Mouse (Mus musculus): ENCODE measurements at regions not wholly inside any gene's neighbourhood (a gene's known extent, or its start where the extent isn't known, plus 50 kb on each side); places are given as distances from the start of the nearest gene placed in this dataset.

GRCm38 (mm10) chr14:62002131-62002530, 290.3 kb upstream of the Rnaseh2b start:
- Histone ChIP-seq H3K9me3 (ENCODE audit: control insufficient read depth, insufficient read depth, low read depth, low read length) (no peaks in the 10 kb centered on the region), H3K36me3 (ENCODE audit: control insufficient read depth, insufficient read depth, low read length, poor library complexity, severe bottlenecking) (no peaks in the 10 kb centered on the region), H3K4me3 (ENCODE audit: insufficient read depth in 1 of 2, low read depth in 1 of 2, low read length in 2 of 2, poor library complexity in 1 of 2, severe bottlenecking in 1 of 2) (no peak overlapping the region), H3K4me1 (ENCODE audit: control insufficient read depth in 2 of 2, insufficient read depth in 2 of 2, low read length in 2 of 2, poor library complexity in 1 of 2) (no peaks in the 10 kb centered on the region), H3K27ac (ENCODE audit: insufficient read depth, low read depth, low read length, poor library complexity, severe bottlenecking) (no peak overlapping the region), H3K9ac (ENCODE audit: insufficient read depth, low read depth, low read length, poor library complexity, severe bottlenecking) (no peak overlapping the region)
- TF ChIP-seq ZC3H11A (IDR thresholded peaks at IDR 0.05; ENCODE audit: borderline replicate concordance, low read depth, low read length): no peak
- TF ChIP-seq ZNF384 (IDR thresholded peaks at IDR 0.05; ENCODE audit: low read depth, low read length): no peak
- no peak for TF ChIP-seq MAFK (IDR thresholded peaks at IDR 0.05; ENCODE audit: insufficient read depth, low read depth, low read length)
- TF ChIP-seq CHD2 (IDR thresholded peaks at IDR 0.05; ENCODE audit: low read depth, low read length): no peak
- TF ChIP-seq HCFC1 (IDR thresholded peaks at IDR 0.05; ENCODE audit: borderline replicate concordance, insufficient read depth, low read length): no peak
- in situ Hi-C loops (cut with MboI; ENCODE audit: low sequenced_read_pairs in 2 of 2, unreplicated experiment in 2 of 2): no loop called here
- no peak for DNase-seq (ENCODE audit: low read depth, low spot score)

- in situ Hi-C loops (cut with MboI; ENCODE audit: low sequenced_read_pairs in 2 of 2, unreplicated experiment in 2 of 2): no loop called here
- Histone ChIP-seq H3K27ac (ENCODE audit: insufficient read depth, low read depth, low read length, poor library complexity, severe bottlenecking) (no peak overlapping the region), H3K36me3 (ENCODE audit: control insufficient read depth, insufficient read depth, low read length, poor library complexity, severe bottlenecking) (no peaks in the 10 kb centered on the region), H3K9ac (ENCODE audit: insufficient read depth, low read depth, low read length, poor library complexity, severe bottlenecking) (no peak overlapping the region), H3K4me1 (ENCODE audit: control insufficient read depth in 2 of 2, insufficient read depth in 2 of 2, low read length in 2 of 2, poor library complexity in 1 of 2) (no peaks in the 10 kb centered on the region), H3K4me3 (ENCODE audit: insufficient read depth in 1 of 2, low read depth in 1 of 2, low read length in 2 of 2, poor library complexity in 1 of 2, severe bottlenecking in 1 of 2) (no peak overlapping the region), H3K9me3 (ENCODE audit: control insufficient read depth, insufficient read depth, low read depth, low read length) (no peaks in the 10 kb centered on the region)
- TF ChIP-seq ZC3H11A (IDR thresholded peaks at IDR 0.05; ENCODE audit: borderline replicate concordance, low read depth, low read length): no peak
- no peak for DNase-seq (ENCODE audit: low read depth, low spot score)
Measured at GRCm38 (mm10) chr14:62003013-62003781, 289.2 kb upstream of the Rnaseh2b start.

GRCm38 (mm10) chr14:62003797-62004196, 288.6 kb upstream of the Rnaseh2b start:
- Histone ChIP-seq H3K9ac (ENCODE audit: insufficient read depth, low read depth, low read length, poor library complexity, severe bottlenecking) (no peak overlapping the region), H3K27ac (ENCODE audit: insufficient read depth, low read depth, low read length, poor library complexity, severe bottlenecking) (no peak overlapping the region), H3K4me1 (ENCODE audit: control insufficient read depth in 2 of 2, insufficient read depth in 2 of 2, low read length in 2 of 2, poor library complexity in 1 of 2) (no peaks in the 10 kb centered on the region), H3K4me3 (ENCODE audit: insufficient read depth in 1 of 2, low read depth in 1 of 2, low read length in 2 of 2, poor library complexity in 1 of 2, severe bottlenecking in 1 of 2) (no peak overlapping the region), H3K9me3 (ENCODE audit: control insufficient read depth, insufficient read depth, low read depth, low read length) (no peaks in the 10 kb centered on the region), H3K36me3 (ENCODE audit: control insufficient read depth, insufficient read depth, low read length, poor library complexity, severe bottlenecking) (no peaks in the 10 kb centered on the region)
- no peak for DNase-seq (ENCODE audit: low read depth, low spot score)
- in situ Hi-C loops (cut with MboI; ENCODE audit: low sequenced_read_pairs in 2 of 2, unreplicated experiment in 2 of 2): no loop called here
- TF ChIP-seq MAFK (IDR thresholded peaks at IDR 0.05; ENCODE audit: insufficient read depth, low read depth, low read length): no peak

DNA sequence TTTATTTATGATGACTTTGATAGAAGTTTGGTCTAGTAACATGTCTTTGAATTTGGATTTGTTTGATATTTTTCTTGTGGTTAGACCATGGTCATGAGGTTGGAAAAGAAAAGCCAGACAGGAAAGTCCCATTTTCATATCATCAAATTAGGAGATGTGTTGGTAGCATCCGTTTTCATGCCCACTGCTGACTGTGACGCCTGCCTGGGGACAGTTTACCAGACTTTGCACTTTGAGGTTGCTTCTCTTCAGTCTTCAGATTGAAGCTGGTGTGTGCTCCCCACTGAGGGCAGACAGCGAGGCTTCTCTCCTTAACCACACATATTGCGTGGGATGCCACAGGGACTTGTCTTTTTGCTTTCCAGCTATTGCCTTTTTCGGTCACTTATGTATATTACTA, 283.7 kb upstream of the Rnaseh2b start:
- Histone ChIP-seq H3K4me3 (ENCODE audit: insufficient read depth in 1 of 2, low read depth in 1 of 2, low read length in 2 of 2, poor library complexity in 1 of 2, severe bottlenecking in 1 of 2) (no peak overlapping the region), H3K27ac (ENCODE audit: insufficient read depth, low read depth, low read length, poor library complexity, severe bottlenecking) (no peak overlapping the region), H3K9ac (ENCODE audit: insufficient read depth, low read depth, low read length, poor library complexity, severe bottlenecking) (no peak overlapping the region), H3K36me3 (ENCODE audit: control insufficient read depth, insufficient read depth, low read length, poor library complexity, severe bottlenecking) (no peaks in the 10 kb centered on the region), H3K4me1 (ENCODE audit: control insufficient read depth in 2 of 2, insufficient read depth in 2 of 2, low read length in 2 of 2, poor library complexity in 1 of 2) (no peaks in the 10 kb centered on the region), H3K9me3 (ENCODE audit: control insufficient read depth, insufficient read depth, low read depth, low read length) (no peaks in the 10 kb centered on the region)
- no peak for DNase-seq (ENCODE audit: low read depth, low spot score)
- TF ChIP-seq ZC3H11A (IDR thresholded peaks at IDR 0.05; ENCODE audit: borderline replicate concordance, low read depth, low read length) (no peak), CHD2 (IDR thresholded peaks at IDR 0.05; ENCODE audit: low read depth, low read length) (no peak), MAFK (IDR thresholded peaks at IDR 0.05; ENCODE audit: insufficient read depth, low read depth, low read length) (no peak), ZNF384 (IDR thresholded peaks at IDR 0.05; ENCODE audit: low read depth, low read length) (no peak), HCFC1 (IDR thresholded peaks at IDR 0.05; ENCODE audit: borderline replicate concordance, insufficient read depth, low read length) (no peak)
- in situ Hi-C loops (cut with MboI; ENCODE audit: low sequenced_read_pairs in 2 of 2, unreplicated experiment in 2 of 2): no loop called here

DNA sequence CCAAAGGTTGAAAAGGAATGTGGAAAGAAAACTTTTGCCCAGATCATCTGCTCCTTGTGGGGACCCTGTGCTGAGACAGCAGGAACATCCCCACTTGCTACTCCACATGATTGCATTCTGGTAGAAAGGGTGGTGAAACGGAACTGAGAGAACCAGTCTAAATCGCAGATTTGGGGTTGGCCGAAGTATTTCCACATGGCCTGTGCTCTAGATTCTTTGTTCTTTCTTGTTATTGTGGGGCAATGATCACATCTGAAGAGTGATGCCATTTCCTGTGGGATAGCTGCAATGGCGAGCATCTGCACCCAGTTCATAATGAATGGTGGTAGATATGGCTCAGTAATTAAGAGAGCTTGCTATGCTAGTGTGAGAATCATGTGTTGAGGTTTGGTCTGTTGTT, 273.6 kb upstream of the Rnaseh2b start:
- H3K4me3 ChIP-seq (ENCODE audit: insufficient read depth in 1 of 2, low read depth in 1 of 2, low read length in 2 of 2, poor library complexity in 1 of 2, severe bottlenecking in 1 of 2): no peak overlapping the region
- no peaks in the 10 kb centered on the region for H3K36me3 ChIP-seq (ENCODE audit: control insufficient read depth, insufficient read depth, low read length, poor library complexity, severe bottlenecking)
- in situ Hi-C loops (cut with MboI; ENCODE audit: low sequenced_read_pairs in 2 of 2, unreplicated experiment in 2 of 2): no loop called here
- H3K4me1 ChIP-seq (ENCODE audit: control insufficient read depth in 2 of 2, insufficient read depth in 2 of 2, low read length in 2 of 2, poor library complexity in 1 of 2): no peaks in the 10 kb centered on the region
- TF ChIP-seq HCFC1 (IDR thresholded peaks at IDR 0.05; ENCODE audit: borderline replicate concordance, insufficient read depth, low read length) (no peak), ZNF384 (IDR thresholded peaks at IDR 0.05; ENCODE audit: low read depth, low read length) (no peak), CHD2 (IDR thresholded peaks at IDR 0.05; ENCODE audit: low read depth, low read length) (no peak)
- no peaks in the 10 kb centered on the region for H3K9me3 ChIP-seq (ENCODE audit: control insufficient read depth, insufficient read depth, low read depth, low read length)
- no peak overlapping the region for H3K9ac ChIP-seq (ENCODE audit: insufficient read depth, low read depth, low read length, poor library complexity, severe bottlenecking)
- DNase-seq (ENCODE audit: low read depth, low spot score): no peak
- no peak overlapping the region for H3K27ac ChIP-seq (ENCODE audit: insufficient read depth, low read depth, low read length, poor library complexity, severe bottlenecking)

Measured in ES-E14 (cell line).